Mouse (Mus musculus) embryonic fibroblast, embryonic 13.5 days (primary cell): ENCODE data around the gene Serhl.
"Not testable (repeated sequence)": the region's sequence is repeated elsewhere in the genome, so short reads cannot be mapped to it uniquely, and the experiment has no call there.

ENCODE experiments used
- CTCF ChIP-seq: IDR thresholded peaks from 2 replicates; pipeline ENCODE4 v1.5.1; 2011; ENCODE audit warnings: mild to moderate bottlenecking, control low read depth, low read length, moderate library complexity, borderline replicate concordance; ENCODE audit not compliant: insufficient read depth
- POLR2A ChIP-seq: IDR thresholded peaks from 2 replicates; pipeline ENCODE4 v1.6.1; 2011; ENCODE audit warnings: low read depth, mild to moderate bottlenecking, control low read depth, low read length, moderate library complexity

DNA sequence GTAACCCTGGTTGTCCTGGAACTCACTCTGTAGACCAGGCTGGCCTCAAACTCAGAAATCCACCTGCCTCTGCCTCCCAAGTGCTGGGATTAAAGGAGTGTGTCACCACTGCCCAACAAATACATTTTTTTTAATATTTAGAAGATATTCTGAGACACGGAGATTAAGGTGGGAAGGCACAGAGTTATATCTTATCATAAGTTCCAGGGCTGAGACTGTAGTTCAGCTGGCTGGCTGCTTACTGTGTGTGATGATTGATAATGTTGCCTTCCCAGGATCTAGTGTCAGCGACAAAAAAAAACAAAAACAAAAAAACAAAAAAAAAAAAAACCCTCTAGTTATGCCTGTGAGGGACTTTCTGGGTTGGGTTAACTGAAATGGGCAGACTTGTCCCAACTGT lies 26.7 kb upstream of the Serhl start:
- TF ChIP-seq POLR2A, CTCF: not testable (repeated sequence)
